Mouse (Mus musculus) forebrain, embryonic 11.5 days (tissue): ENCODE data around the gene Scrt2. TPM values are rescaled to one million over a fixed set of nuclear protein-coding genes. Genes with fewer than 3 reads are reported as not detected.
A peak's percentile ranks its signal among the peaks of the same experiment; 100 is the strongest.

Experiments
- ATAC-seq: fragments of 200-750 bp; cut with Nextera tagmentation; replicated peaks from 2 replicates; pipeline ENCODE4 v1.8.0; 2017; ENCODE audit warnings: moderate TSS enrichment; ENCODE audit not compliant: low FRiP score
- DNase-seq: peaks from one replicate; pipeline ENCODE4 v3.0.0-alpha.2; 2017; ENCODE audit warnings: low spot score
- H3K27ac ChIP-seq: fragments of 300-500 bp; sonication (generic); 2 replicates; pipeline ENCODE4 v1.5.1; 2014; ENCODE audit warnings: low read depth, low read length
- H3K27me3 ChIP-seq: fragments of 300-500 bp; sonication (generic); 2 replicates; pipeline ENCODE4 v1.6.1; 2014; ENCODE audit warnings: mild to moderate bottlenecking, low read length, mixed read lengths; ENCODE audit not compliant: control insufficient read depth, insufficient read depth
- H3K36me3 ChIP-seq: fragments of 300-500 bp; sonication (generic); 2 replicates; pipeline ENCODE4 v1.6.1; 2014; ENCODE audit warnings: mild to moderate bottlenecking, low read length, moderate library complexity, mixed read lengths; ENCODE audit not compliant: control insufficient read depth, insufficient read depth
- H3K4me1 ChIP-seq: fragments of 300-500 bp; sonication (generic); replicated peaks from 2 replicates; pipeline ENCODE4 v1.6.1; 2014; ENCODE audit warnings: low read length, mixed read lengths; ENCODE audit not compliant: control insufficient read depth, insufficient read depth
- H3K4me2 ChIP-seq: fragments of 300-500 bp; sonication (generic); 2 replicates; pipeline ENCODE4 v1.6.1; 2014; ENCODE audit warnings: low read depth, mild to moderate bottlenecking, low read length, moderate library complexity, mixed read lengths; ENCODE audit not compliant: severe bottlenecking
- H3K4me3 ChIP-seq: fragments of 300-500 bp; sonication (generic); 2 replicates; pipeline ENCODE4 v1.5.1; 2014; ENCODE audit warnings: low read depth, low read length
- H3K9ac ChIP-seq: fragments of 300-500 bp; sonication (generic); 2 replicates; pipeline ENCODE4 v1.6.1; 2014; ENCODE audit warnings: low read length
- H3K9me3 ChIP-seq: fragments of 300-500 bp; sonication (generic); 2 replicates; pipeline ENCODE4 v1.6.1; 2016; ENCODE audit warnings: low read length, mixed read lengths; ENCODE audit not compliant: control insufficient read depth
- WGBS: fragments of 180-500 bp; shearing (Covaris S2); extraction: QIAGEN DNeasy Blood & Tissue Kit; methylation state at CpG from one replicate; pipeline ENCODE4 v1.1.7; 2014; 5-methylcytosine and 5-hydroxymethylcytosine counted together
- polyA plus RNA-seq: library from polyadenylated mRNA; unstranded; fragments of >200 nt; fragmentation: Nextera tagmentation; extraction: Ambion mirVana; gene quantifications from 2 replicates; pipeline ENCODE4 v1.2.1, GENCODE M21; 2014

Gene Scrt2
- polyA plus RNA-seq, 1 experiment from 2014 or later, result 10.0 TPM

GRCm38 (mm10) chr2:152094856-152095545 lies 13.7 kb downstream of the Scrt2 start:
- DNase-seq (peak; percentile 60), ATAC-seq (peak; percentile 32; the same call in 1 of the 2 replicates)
- Histone ChIP-seq H3K9me3 (no peaks in the 10 kb centered on the region), H3K4me3 (peak overlapping the region; percentile 1; the same call in 1 of the 2 replicates), H3K27me3 (peaks cover 32% of the 10 kb centered on the region), H3K36me3 (no peaks in the 10 kb centered on the region), H3K27ac (peak overlapping the region; percentile 42; the same call in 1 of the 2 replicates), H3K4me1 (peaks cover 21% of the 10 kb centered on the region), H3K4me2 (peak overlapping the region; percentile 35), H3K9ac (0 out of 2 replicates have a peak overlapping the region, but pooled peaks have one; percentile 39)
- 3% methylated on average over 29 of the region's 29 CpGs for WGBS

GRCm38 (mm10) chr2:152096922-152097321 lies 15.6 kb downstream of the Scrt2 start:
- H3K4me1 ChIP-seq, result peaks cover 21% of the 10 kb centered on the region
- peaks cover 32% of the 10 kb centered on the region for H3K27me3 ChIP-seq
- H3K9ac ChIP-seq, result no peak overlapping the region
- H3K4me2 ChIP-seq, result no peak overlapping the region
- 81% methylated on average over 2 of the region's 2 CpGs for WGBS
- ATAC-seq (no peak), DNase-seq (no peak)
- H3K36me3 ChIP-seq, result no peaks in the 10 kb centered on the region
- H3K4me3 ChIP-seq, result no peak overlapping the region
- no peak overlapping the region for H3K27ac ChIP-seq
- no peaks in the 10 kb centered on the region for H3K9me3 ChIP-seq

- ATAC-seq (no peak), DNase-seq (no peak)
- H3K9ac ChIP-seq, result no peak overlapping the region
- H3K4me2 ChIP-seq, result no peak overlapping the region
- H3K4me1 ChIP-seq, result peaks cover 20% of the 10 kb centered on the region
- peaks cover 24% of the 10 kb centered on the region for H3K27me3 ChIP-seq
- WGBS, result 85% methylated on average over 11 of the region's 11 CpGs
- H3K9me3 ChIP-seq, result no peaks in the 10 kb centered on the region
- H3K27ac ChIP-seq, result no peak overlapping the region
- H3K4me3 ChIP-seq, result no peak overlapping the region
- H3K36me3 ChIP-seq, result no peaks in the 10 kb centered on the region
Measured at GRCm38 (mm10) chr2:152097916-152098315, 16.6 kb downstream of the Scrt2 start.

- Histone ChIP-seq H3K4me3 (no peak overlapping the region), H3K36me3 (no peaks in the 10 kb centered on the region), H3K4me2 (no peak overlapping the region), H3K27ac (no peak overlapping the region), H3K9me3 (no peaks in the 10 kb centered on the region), H3K9ac (no peak overlapping the region), H3K27me3 (peaks cover 8% of the 10 kb centered on the region), H3K4me1 (peaks cover 8% of the 10 kb centered on the region)
- ATAC-seq (no peak), DNase-seq (no peak)
- 74% methylated on average over 3 of the region's 3 CpGs for WGBS
Measured at GRCm38 (mm10) chr2:152099538-152099937, 18.2 kb downstream of the Scrt2 start.

GRCm38 (mm10) chr2:152101761-152102160 lies 20.4 kb downstream of the Scrt2 start:
- Histone ChIP-seq H3K4me3 (no peak overlapping the region), H3K27me3 (no peaks in the 10 kb centered on the region; the same call in 1 of the 2 replicates), H3K27ac (no peak overlapping the region), H3K4me2 (no peak overlapping the region), H3K36me3 (no peaks in the 10 kb centered on the region), H3K9me3 (no peaks in the 10 kb centered on the region), H3K9ac (no peak overlapping the region), H3K4me1 (peaks cover 7% of the 10 kb centered on the region; the same call in 1 of the 2 replicates)
- DNase-seq (no peak), ATAC-seq (no peak)
- 76% methylated on average over 13 of the region's 13 CpGs for WGBS

GRCm38 (mm10) chr2:152102369-152102768 lies 21.0 kb downstream of the Scrt2 start:
- Histone ChIP-seq H3K4me3 (no peak overlapping the region), H3K4me2 (no peak overlapping the region), H3K9ac (0 out of 2 replicates have a peak overlapping the region, but pooled peaks have one; percentile 20), H3K9me3 (no peaks in the 10 kb centered on the region), H3K4me1 (peaks cover 7% of the 10 kb centered on the region; the same call in 1 of the 2 replicates), H3K36me3 (no peaks in the 10 kb centered on the region), H3K27me3 (no peaks in the 10 kb centered on the region; the same call in 1 of the 2 replicates), H3K27ac (no peak overlapping the region)
- no peak for DNase-seq
- 69% methylated on average over 6 of the region's 6 CpGs for WGBS
- no peak for ATAC-seq

GRCm38 (mm10) chr2:152104711-152105317 lies 23.5 kb downstream of the Scrt2 start:
- Histone ChIP-seq H3K9me3 (no peaks in the 10 kb centered on the region), H3K4me1 (peaks cover 7% of the 10 kb centered on the region; the same call in 1 of the 2 replicates), H3K9ac (peak overlapping the region; percentile 86), H3K27me3 (no peaks in the 10 kb centered on the region; the same call in 1 of the 2 replicates), H3K4me3 (peak overlapping the region; percentile 65), H3K27ac (no peak overlapping the region), H3K4me2 (peak overlapping the region; percentile 89), H3K36me3 (no peaks in the 10 kb centered on the region)
- ATAC-seq (peak; percentile 22; the same call in 1 of the 2 replicates), DNase-seq (no peak)
- 21% methylated on average over 17 of the region's 17 CpGs for WGBS

- Histone ChIP-seq H3K27ac (peak within 1 kb of the TSS; percentile 25; the same call in 1 of the 2 replicates), H3K9me3 (no peaks in the 10 kb centered on the region), H3K4me2 (peak within 1 kb of the TSS; percentile 89), H3K36me3 (no peaks in the 10 kb centered on the region), H3K4me1 (peaks cover 7% of the 10 kb centered on the region; the same call in 1 of the 2 replicates), H3K9ac (peak within 1 kb of the TSS; percentile 86), H3K4me3 (peak within 1 kb of the TSS; percentile 65), H3K27me3 (no peaks in the 10 kb centered on the region; the same call in 1 of the 2 replicates)
- ATAC-seq (peak; percentile 91), DNase-seq (peak; percentile 91)
- 2% methylated on average over 76 of the region's 84 CpGs for WGBS
Measured at GRCm38 (mm10) chr2:152105318-152106224, 24.2 kb downstream of the Scrt2 start, which contains the start of gene Srxn1. Srxn1 (plus strand) TSS chr2:152105516.
